Mouse (Mus musculus): ENCODE data around the gene Ankrd65.

- TF ChIP-seq CTCF (conservative IDR thresholded peaks at IDR 0.05; ENCODE audit: insufficient read depth, insufficient read length, low read depth, low read length) (no peak), POLR2A (IDR thresholded peaks at IDR 0.05; ENCODE audit: low read depth, low read length) (no peak)
Observed at GRCm38 (mm10) chr4:155742684-155743083, 47.6 kb upstream of the Ankrd65 start.

All from kidney, adult 2 months (tissue).